Mouse (Mus musculus) WW6 (cell line): ENCODE data around the gene Depp1.
"Not testable (repeated sequence)": the region's sequence is repeated elsewhere in the genome, so short reads cannot be mapped to it uniquely, and the experiment has no call there.

Experiments used
- DNase-seq: peaks from one replicate; pipeline ENCODE4 v3.0.0-alpha.2; 2013; ENCODE audit warnings: low read depth, low spot score

Depp1 gene

GRCm38 (mm10) chr6:116650406-116650805, at the start of gene Depp1:
Gene Depp1 (plus strand): TSS chr6:116650609.
- no peak for DNase-seq

- not testable (repeated sequence) for DNase-seq
These were observed 49.4 kb upstream of the Depp1 start for GRCm38 (mm10) chr6:116600969-116601368.

- no peak for DNase-seq
These were observed 43.2 kb upstream of the Depp1 start for GRCm38 (mm10) chr6:116607230-116607629.

GRCm38 (mm10) chr6:116615719-116616118, 34.7 kb upstream of the Depp1 start:
- DNase-seq = no peak

- DNase-seq = no peak
These were observed 32.3 kb upstream of the Depp1 start for GRCm38 (mm10) chr6:116618073-116618472.

- no peak for DNase-seq
These were observed 28.9 kb upstream of the Depp1 start for GRCm38 (mm10) chr6:116621318-116622023.

- not testable (repeated sequence) for DNase-seq
These were observed 24.0 kb upstream of the Depp1 start for GRCm38 (mm10) chr6:116626417-116626816.

- no peak for DNase-seq
These were observed 22.3 kb upstream of the Depp1 start for GRCm38 (mm10) chr6:116628095-116628494.

- DNase-seq = peak; percentile 34
These were observed 21.8 kb upstream of the Depp1 start, which contains the start of gene Zfp422 for GRCm38 (mm10) chr6:116628539-116629171. Gene Zfp422 (minus strand): TSS chr6:116628999.

- no peak for DNase-seq
These were observed 20.6 kb upstream of the Depp1 start for GRCm38 (mm10) chr6:116629766-116630165.

GRCm38 (mm10) chr6:116632129-116632528, 18.3 kb upstream of the Depp1 start:
- DNase-seq = peak; percentile 45

- no peak for DNase-seq
These were observed 16.4 kb upstream of the Depp1 start for GRCm38 (mm10) chr6:116633741-116634695.

- no peak for DNase-seq
These were observed 14.9 kb upstream of the Depp1 start for GRCm38 (mm10) chr6:116635251-116636180.

GRCm38 (mm10) chr6:116636581-116637235, 13.7 kb upstream of the Depp1 start:
- no peak for DNase-seq

- no peak for DNase-seq
These were observed 12.9 kb upstream of the Depp1 start for GRCm38 (mm10) chr6:116637496-116637895.

- DNase-seq = no peak
These were observed 11.5 kb upstream of the Depp1 start for GRCm38 (mm10) chr6:116638871-116639270.

GRCm38 (mm10) chr6:116639663-116640062, 10.7 kb upstream of the Depp1 start:
- no peak for DNase-seq

- DNase-seq = no peak
These were observed 7.5 kb upstream of the Depp1 start for GRCm38 (mm10) chr6:116642942-116643341.

GRCm38 (mm10) chr6:116643881-116644280, 6.5 kb upstream of the Depp1 start:
- no peak for DNase-seq

- no peak for DNase-seq
These were observed 6.1 kb upstream of the Depp1 start for GRCm38 (mm10) chr6:116644335-116644734.
